In genomic region chr13:43967516-43967915, GRCm38 (mm10) we compare ENCODE assay signal across 14 mouse cellular contexts.
DNase-seq lines count a peak whose midpoint lies in the region; ATAC-seq and TF ChIP-seq lines count a peak whose summit lies in the region.
"Had no signal": no experiment of that assay in that cellular context is flagged by ENCODE, and none has a peak within 500 bp of the region (broad histone marks: within the 10 kb centered on the region; RNA-seq: fewer than 3 reads in every experiment).

No protein-coding gene starts in this region.

- no peak for TF ChIP-seq CTCF in midbrain, postnatal 0 days (IDR thresholded peaks at IDR 0.05)

- intact Hi-C loops in heart, postnatal 14 days (cut with DNase I), result loop anchor here (2.0 kb wide), 1 partner anchor 33 kb away; no protein-coding TSS in a partner anchor

- H3K9me3 ChIP-seq in midbrain, embryonic 11.5 days (ENCODE audit: control insufficient read depth, low read length), result no peaks in the 10 kb centered on the region
- H3K9me3 ChIP-seq in midbrain, postnatal 0 days (ENCODE audit: low read length), result no peaks in the 10 kb centered on the region

- H3K4me2 ChIP-seq in midbrain, embryonic 11.5 days, result no peak overlapping the region
- no peak overlapping the region for H3K4me2 ChIP-seq in midbrain, postnatal 0 days (ENCODE audit: low read depth, low read length, poor library complexity, severe bottlenecking)
- H3K4me2 ChIP-seq: lung, embryonic 14.5 days had no signal

- H3K27ac ChIP-seq in midbrain, embryonic 11.5 days (ENCODE audit: low read depth, low read length), result no peak overlapping the region
- no peak overlapping the region for H3K27ac ChIP-seq in midbrain, postnatal 0 days (ENCODE audit: low read depth, low read length)

- WGBS in midbrain, embryonic 11.5 days, result 86% methylated on average over 5 of the region's 5 CpGs
- WGBS in midbrain, postnatal 0 days, result 82% methylated on average over 5 of the region's 5 CpGs

- peak; percentile 56 for DNase-seq in midbrain, embryonic 11.5 days (ENCODE audit: low spot score, missing footprints)
- no peak for DNase-seq in midbrain, postnatal 0 days (ENCODE audit: low spot score)
- peak; percentile 28 for DNase-seq in cerebellum, adult 11-12 months
- peak; percentile 54 to 60 for DNase-seq in cerebellum, postnatal 25 days
- peak; percentile 30 to 55 for DNase-seq in heart, postnatal 14 days
- no peak for DNase-seq in testis, postnatal 10 days (ENCODE audit: low spot score)
- DNase-seq: adrenal gland, postnatal 14 days; kidney, postnatal 14 days; layer of hippocampus, postnatal 36 days; lung, embryonic 14.5 days; right cerebral cortex, postnatal 4 days had no signal

- H3K36me3 ChIP-seq in midbrain, embryonic 11.5 days (ENCODE audit: control insufficient read depth, insufficient read depth, low read length), result no peaks in the 10 kb centered on the region
- no peaks in the 10 kb centered on the region for H3K36me3 ChIP-seq in midbrain, postnatal 0 days (ENCODE audit: insufficient read depth, low read length)

- no peak overlapping the region for H3K4me3 ChIP-seq in midbrain, embryonic 11.5 days (ENCODE audit: low read depth, low read length)
- H3K4me3 ChIP-seq in midbrain, postnatal 0 days (ENCODE audit: low read depth, low read length), result no peak overlapping the region

- no peak for ATAC-seq in midbrain, embryonic 11.5 days (ENCODE audit: low FRiP score)
- no peak for ATAC-seq in midbrain, postnatal 0 days (ENCODE audit: low FRiP score)
- no peak for ATAC-seq in frontal cortex, adult (ENCODE audit: low TSS enrichment)
- no peak for ATAC-seq in monocyte, adult 5-6 weeks (replicated peaks; ENCODE audit: insufficient number of reproducible peaks, low FRiP score, low TSS enrichment, poor library complexity, severe bottlenecking)
- ATAC-seq: intestine, embryonic 16.5 days had no signal

- no peaks in the 10 kb centered on the region for H3K27me3 ChIP-seq in midbrain, embryonic 11.5 days (ENCODE audit: control insufficient read depth, insufficient read depth, low read length)
- no peaks in the 10 kb centered on the region for H3K27me3 ChIP-seq in midbrain, postnatal 0 days (ENCODE audit: insufficient read depth, low read length)

- H3K4me1 ChIP-seq in midbrain, embryonic 11.5 days (ENCODE audit: control insufficient read depth, insufficient read depth, low read length), result no peaks in the 10 kb centered on the region
- H3K4me1 ChIP-seq in midbrain, postnatal 0 days (ENCODE audit: insufficient read depth, low read length), result no peaks in the 10 kb centered on the region

- no peak overlapping the region for H3K9ac ChIP-seq in midbrain, embryonic 11.5 days (ENCODE audit: low read length)
- no peak overlapping the region for H3K9ac ChIP-seq in midbrain, postnatal 0 days (replicated peaks; ENCODE audit: low read length, poor library complexity, severe bottlenecking)
- H3K9ac ChIP-seq: lung, embryonic 14.5 days had no signal

Comparison
In these comparisons a context has a peak if more than half of its experiments do, and no peak if none do; other contexts are left out.
1. DNase-seq: peak in midbrain, embryonic 11.5 days (single experiment), cerebellum, adult 11-12 months (single experiment), cerebellum, postnatal 25 days (2 of 2) and heart, postnatal 14 days (2 of 2); none in midbrain, postnatal 0 days (single experiment) and testis, postnatal 10 days (single experiment).